Mouse (Mus musculus) frontal cortex, postnatal 14 days (tissue): ENCODE results near the gene Cd200r2.
A peak's percentile ranks its signal among the peaks of the same experiment; 100 is the strongest.

Experiments used
- DNase-seq, 2 experiments: peaks; one replicate each; pipeline ENCODE4 v3.0.0; 2022; ENCODE audit warnings: low spot score in 2 of 2

Cd200r2 gene

DNA sequence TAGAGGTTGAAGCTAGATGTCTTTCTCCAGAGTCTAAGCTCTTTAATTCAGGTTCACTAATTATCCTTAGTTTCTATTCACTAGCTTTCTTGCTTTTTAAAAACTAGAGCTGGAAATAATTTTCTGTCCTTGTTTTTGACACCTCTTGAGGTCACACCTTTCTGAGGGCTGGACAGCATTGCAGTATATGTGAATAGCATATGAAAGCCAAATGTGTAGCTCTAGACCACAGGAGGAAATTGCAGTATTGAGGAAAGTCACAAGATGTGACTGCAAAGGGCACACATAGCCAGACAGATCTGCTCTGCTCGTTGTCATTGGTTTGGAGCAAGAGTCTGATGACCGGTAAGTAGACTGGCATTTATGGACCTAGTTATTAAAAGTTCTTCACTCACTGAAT, at the start of gene Cd200r2:
Gene Cd200r2 (plus strand): TSS at position 301 of the 400 bp plus-strand sequence.
- no peak for DNase-seq

- DNase-seq: no peak
These were observed 48.9 kb upstream of the Cd200r2 start for GRCm38 (mm10) chr16:44818010-44818409.

DNA sequence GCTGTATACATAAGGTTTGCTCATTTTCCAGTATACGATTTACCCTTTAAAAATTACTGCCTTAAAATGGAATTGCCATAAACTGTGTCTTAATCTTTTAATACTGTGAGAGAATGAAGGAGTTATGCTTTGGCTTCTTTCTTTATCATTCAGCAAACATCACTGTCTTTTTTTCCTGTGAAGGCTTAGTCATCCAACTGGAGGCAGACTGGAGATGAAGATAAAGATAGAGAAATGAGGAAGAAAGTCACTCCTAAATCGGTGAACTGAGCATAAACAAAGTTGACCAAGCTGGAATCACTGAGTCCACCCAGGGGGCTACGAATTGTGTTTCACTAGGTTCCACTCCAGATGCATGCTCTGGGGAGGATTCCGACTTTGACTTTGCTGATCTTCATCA, 46.4 kb upstream of the Cd200r2 start:
- DNase-seq: no peak

DNA sequence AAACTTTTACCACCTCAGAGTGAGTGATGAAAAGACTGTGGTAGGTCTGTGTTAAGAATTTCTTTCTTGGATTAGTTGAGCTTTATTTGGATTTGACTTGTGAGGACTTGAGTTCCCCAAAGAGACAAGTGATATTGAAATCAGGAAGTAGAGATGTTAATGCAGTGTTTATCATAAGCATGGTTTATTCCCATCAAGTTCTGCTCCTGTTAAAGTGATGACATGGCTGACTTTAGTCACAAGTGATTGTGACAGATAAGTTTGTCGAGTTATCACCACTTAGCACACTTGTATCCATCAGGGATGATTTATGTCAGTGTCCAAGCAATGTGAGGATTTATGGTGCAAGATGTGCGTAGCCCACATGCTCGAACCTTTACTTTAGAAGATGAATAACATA, 34.6 kb upstream of the Cd200r2 start:
- no peak for DNase-seq

DNA sequence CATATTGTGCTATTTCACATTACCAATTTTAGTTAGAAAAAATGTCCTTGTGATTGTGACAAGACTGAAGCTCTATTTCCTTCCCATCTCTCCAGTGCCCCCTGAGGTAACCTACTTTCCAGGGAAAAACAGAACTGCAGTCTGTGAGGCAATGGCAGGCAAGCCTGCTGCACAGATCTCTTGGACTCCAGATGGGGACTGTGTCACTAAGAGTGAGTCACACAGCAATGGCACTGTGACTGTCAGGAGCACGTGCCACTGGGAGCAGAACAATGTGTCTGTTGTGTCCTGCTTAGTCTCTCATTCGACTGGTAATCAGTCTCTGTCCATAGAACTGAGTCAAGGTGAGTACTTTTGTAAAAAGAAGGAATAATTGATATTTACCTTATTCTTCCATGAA, 33.7 kb upstream of the Cd200r2 start:
- DNase-seq: peak in 1 of 2 experiments; percentile 8

DNA sequence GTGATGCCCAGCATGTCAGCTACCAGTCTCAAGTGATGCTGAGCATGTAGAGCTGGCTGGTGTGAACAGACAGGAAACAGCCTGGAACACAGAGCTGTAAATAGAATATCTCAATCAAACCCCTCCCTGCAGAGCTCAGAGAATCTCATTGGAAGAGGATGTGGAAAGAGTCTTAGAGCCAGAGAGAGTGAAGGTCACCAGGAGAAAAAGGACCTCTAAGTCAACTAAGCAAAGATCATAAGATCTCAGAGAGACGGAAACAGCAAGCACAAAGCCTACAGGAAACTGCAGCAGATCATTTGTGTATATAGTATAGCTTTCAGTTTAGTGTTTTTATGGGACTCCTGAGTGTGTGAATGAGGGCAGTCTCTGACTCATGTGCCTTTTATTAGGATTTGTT, 8.3 kb downstream of the Cd200r2 start:
- no peak for DNase-seq

DNA sequence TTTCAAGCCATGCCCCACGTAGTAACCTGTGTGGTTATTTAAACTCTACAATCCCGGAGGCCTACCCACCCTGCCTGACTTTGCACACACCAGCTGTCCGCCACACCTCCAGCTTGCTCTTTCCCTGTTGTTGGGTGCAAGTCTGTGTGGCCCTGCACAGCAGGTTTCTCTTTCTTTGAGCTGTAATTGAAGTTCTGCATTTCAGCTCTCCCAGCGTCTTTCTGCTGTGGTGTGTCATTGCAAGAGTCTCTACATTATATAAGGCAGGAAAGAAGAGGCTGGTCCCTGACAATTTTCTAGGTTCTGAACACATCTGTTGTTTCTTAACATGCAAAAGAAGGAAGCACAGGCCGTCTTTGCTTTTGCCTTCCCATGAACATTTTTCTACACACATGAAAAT, 9.7 kb downstream of the Cd200r2 start:
- DNase-seq: no peak

DNA sequence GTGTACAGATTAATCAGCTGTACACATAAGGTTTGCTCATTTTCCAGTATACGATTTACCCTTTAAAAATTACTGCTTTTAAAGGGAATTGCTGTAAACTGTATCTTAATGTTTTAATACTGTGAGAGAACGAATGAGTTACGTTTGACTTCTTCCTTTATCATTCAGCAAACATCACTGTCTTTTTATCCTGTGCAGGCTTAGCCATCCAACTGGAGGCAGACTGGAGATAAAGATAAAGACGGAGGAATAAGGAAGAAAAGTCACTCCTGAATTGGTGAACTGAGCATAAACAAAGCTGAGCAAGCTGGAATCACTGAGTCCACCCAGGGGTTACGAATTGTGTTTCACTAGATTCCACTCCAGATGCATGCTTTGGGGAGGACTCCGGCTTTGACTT, 10.7 kb downstream of the Cd200r2 start:
- DNase-seq: no peak

DNA sequence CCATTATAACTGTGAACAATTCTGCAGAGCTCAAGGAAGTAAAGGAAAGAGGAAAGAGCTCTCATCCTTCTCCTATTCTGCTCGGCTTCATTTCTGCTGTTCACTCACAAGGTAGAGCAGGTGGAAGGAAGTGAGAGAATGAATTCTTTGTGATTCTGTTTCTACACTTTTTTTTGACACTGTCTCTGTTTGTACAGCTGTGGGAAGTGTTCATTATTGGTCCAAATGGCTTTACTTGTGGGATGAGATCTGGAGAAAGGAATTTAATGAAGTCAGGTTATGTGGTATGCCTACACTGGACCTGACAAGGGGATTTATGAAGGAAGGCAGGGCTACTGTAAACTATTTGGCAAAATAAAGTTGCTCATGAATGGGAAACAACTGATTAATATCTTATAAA, 23.9 kb downstream of the Cd200r2 start:
- no peak for DNase-seq

DNA sequence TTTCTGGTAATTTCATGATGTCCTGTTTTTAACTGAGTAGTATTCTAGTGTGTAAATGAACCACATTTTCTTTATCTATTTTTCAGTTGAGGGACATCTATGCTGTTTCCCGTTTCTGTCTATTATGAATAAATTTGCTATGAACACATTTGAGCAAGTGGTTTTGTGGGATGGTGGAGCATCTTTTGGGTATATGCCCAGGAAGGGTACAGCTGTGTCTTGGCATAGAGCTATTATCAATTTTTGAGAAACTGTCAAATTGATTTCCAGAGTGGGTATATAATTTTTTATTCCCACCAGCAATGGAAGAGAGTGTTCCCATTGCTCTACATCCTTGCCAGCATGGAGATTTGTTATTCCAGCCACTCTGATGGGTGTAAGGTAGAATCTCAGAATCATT, 65.1 kb downstream of the Cd200r2 start:
- no peak for DNase-seq

DNA sequence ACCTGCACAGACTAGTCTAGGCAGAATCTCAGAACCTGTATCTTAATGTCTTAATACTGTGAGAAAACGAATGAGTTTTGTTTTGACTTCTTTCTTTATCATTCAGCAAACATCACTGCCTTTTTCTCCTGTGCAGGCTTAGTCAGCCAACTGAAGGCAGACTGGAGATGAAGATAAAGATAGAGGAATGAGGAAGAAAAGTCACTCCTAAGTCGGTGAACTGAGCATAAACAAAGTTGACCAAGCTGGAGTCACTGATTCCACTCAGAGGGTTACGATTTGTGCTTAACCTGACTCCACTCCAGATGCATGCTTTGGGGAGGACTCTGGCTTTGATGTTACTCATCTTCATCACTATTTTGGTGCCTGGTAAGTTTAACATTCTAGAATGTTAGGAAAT, 76.6 kb downstream of the Cd200r2 start, which contains the start of gene Cd200r3:
Gene Cd200r3 (plus strand): TSS at position 211 of the 400 bp plus-strand sequence.
- no peak for DNase-seq

DNA sequence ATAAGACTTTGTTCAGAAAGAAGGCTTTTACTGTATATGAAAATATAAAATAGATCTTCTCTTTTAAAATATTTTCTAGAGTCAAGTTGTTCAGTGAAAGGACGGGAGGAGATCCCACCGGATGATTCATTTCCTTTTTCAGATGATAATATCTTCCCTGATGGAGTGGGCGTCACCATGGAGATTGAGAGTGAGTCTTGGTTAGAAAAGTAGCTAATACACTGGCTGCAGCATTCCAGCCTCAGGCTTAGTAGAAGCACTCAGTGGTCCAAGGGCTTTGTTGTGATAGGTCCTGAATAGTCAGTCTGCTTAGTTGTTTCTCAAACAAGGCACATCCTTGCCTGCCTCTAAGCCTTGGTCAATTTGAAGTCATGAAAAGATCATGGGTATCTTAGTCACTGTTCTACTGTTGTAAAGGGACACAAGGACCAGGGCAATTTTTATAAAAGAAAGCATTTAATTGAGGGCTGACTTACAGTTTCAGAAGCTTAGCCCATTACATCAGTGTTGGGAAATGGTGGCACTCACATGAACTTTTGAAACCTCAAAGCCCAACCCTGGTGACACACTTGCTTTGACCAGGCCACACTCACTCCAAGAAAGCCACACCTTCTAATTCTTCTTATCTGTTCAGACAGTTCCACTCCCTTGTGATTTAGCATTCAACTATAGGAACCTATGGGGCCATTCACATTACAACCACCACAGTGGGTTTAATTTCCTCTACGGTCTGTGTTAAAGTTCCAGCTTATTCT, 84.6 kb downstream of the Cd200r2 start:
- no peak for DNase-seq

- no peak for DNase-seq
These were observed 95.4 kb downstream of the Cd200r2 start for GRCm38 (mm10) chr16:44962296-44962695.

GRCm38 (mm10) chr16:44962777-44963176, 95.9 kb downstream of the Cd200r2 start:
- no peak for DNase-seq

- DNase-seq: no peak
These were observed 97.9 kb downstream of the Cd200r2 start for GRCm38 (mm10) chr16:44964526-44965374.

GRCm38 (mm10) chr16:44965428-44965827, 98.5 kb downstream of the Cd200r2 start:
- DNase-seq: no peak
